Mouse (Mus musculus): ENCODE results near the gene Dnase1l3. TPM values are rescaled to one million over a fixed set of nuclear protein-coding genes. Genes with fewer than 3 reads are reported as not detected.

Gene Dnase1l3
- 0.13 TPM in 1 of 2 replicates, not detected in the other for total RNA-seq (2017)

GRCm38 (mm10) chr14:7994271-7994767 is at the start of gene Dnase1l3:
Gene Dnase1l3, minus strand, starts transcription at chr14:7994573.
- ATAC-seq (replicated peaks in 1 of 2; ENCODE audit: insufficient read depth in 1 of 2, low FRiP score in 2 of 2, low TSS enrichment in 1 of 2, low read depth in 1 of 2, poor library complexity in 2 of 2, severe bottlenecking in 2 of 2): 0 out of 4 replicates have a peak, but pooled peaks have one; percentile 35 to 39

- ATAC-seq (replicated peaks in 1 of 2; ENCODE audit: insufficient read depth in 1 of 2, low FRiP score in 2 of 2, low TSS enrichment in 1 of 2, low read depth in 1 of 2, poor library complexity in 2 of 2, severe bottlenecking in 2 of 2): no peak
Measured at GRCm38 (mm10) chr14:8042577-8042976, 48.2 kb upstream of the Dnase1l3 start.

GRCm38 (mm10) chr14:8042120-8042519 is 47.7 kb upstream of the Dnase1l3 start:
- ATAC-seq (replicated peaks in 1 of 2; ENCODE audit: insufficient read depth in 1 of 2, low FRiP score in 2 of 2, low TSS enrichment in 1 of 2, low read depth in 1 of 2, poor library complexity in 2 of 2, severe bottlenecking in 2 of 2): no peak

GRCm38 (mm10) chr14:8040911-8041678 is 46.7 kb upstream of the Dnase1l3 start:
- ATAC-seq (replicated peaks in 1 of 2; ENCODE audit: insufficient read depth in 1 of 2, low FRiP score in 2 of 2, low TSS enrichment in 1 of 2, low read depth in 1 of 2, poor library complexity in 2 of 2, severe bottlenecking in 2 of 2): no peak

- no peak for ATAC-seq (replicated peaks in 1 of 2; ENCODE audit: insufficient read depth in 1 of 2, low FRiP score in 2 of 2, low TSS enrichment in 1 of 2, low read depth in 1 of 2, poor library complexity in 2 of 2, severe bottlenecking in 2 of 2)
Measured at GRCm38 (mm10) chr14:8040179-8040578, 45.8 kb upstream of the Dnase1l3 start.

- ATAC-seq (replicated peaks in 1 of 2; ENCODE audit: insufficient read depth in 1 of 2, low FRiP score in 2 of 2, low TSS enrichment in 1 of 2, low read depth in 1 of 2, poor library complexity in 2 of 2, severe bottlenecking in 2 of 2): no peak
Measured at GRCm38 (mm10) chr14:8038791-8039448, 44.5 kb upstream of the Dnase1l3 start.

GRCm38 (mm10) chr14:8038150-8038549 is 43.8 kb upstream of the Dnase1l3 start:
- ATAC-seq (replicated peaks in 1 of 2; ENCODE audit: insufficient read depth in 1 of 2, low FRiP score in 2 of 2, low TSS enrichment in 1 of 2, low read depth in 1 of 2, poor library complexity in 2 of 2, severe bottlenecking in 2 of 2): peak; percentile 69 to 71

GRCm38 (mm10) chr14:8036406-8036805 is 42.0 kb upstream of the Dnase1l3 start:
- no peak for ATAC-seq (replicated peaks in 1 of 2; ENCODE audit: insufficient read depth in 1 of 2, low FRiP score in 2 of 2, low TSS enrichment in 1 of 2, low read depth in 1 of 2, poor library complexity in 2 of 2, severe bottlenecking in 2 of 2)

- ATAC-seq (replicated peaks in 1 of 2; ENCODE audit: insufficient read depth in 1 of 2, low FRiP score in 2 of 2, low TSS enrichment in 1 of 2, low read depth in 1 of 2, poor library complexity in 2 of 2, severe bottlenecking in 2 of 2): no peak
Measured at GRCm38 (mm10) chr14:8035951-8036350, 41.6 kb upstream of the Dnase1l3 start.

- no peak for ATAC-seq (replicated peaks in 1 of 2; ENCODE audit: insufficient read depth in 1 of 2, low FRiP score in 2 of 2, low TSS enrichment in 1 of 2, low read depth in 1 of 2, poor library complexity in 2 of 2, severe bottlenecking in 2 of 2)
Measured at GRCm38 (mm10) chr14:8034561-8034960, 40.2 kb upstream of the Dnase1l3 start.

- no peak for ATAC-seq (replicated peaks in 1 of 2; ENCODE audit: insufficient read depth in 1 of 2, low FRiP score in 2 of 2, low TSS enrichment in 1 of 2, low read depth in 1 of 2, poor library complexity in 2 of 2, severe bottlenecking in 2 of 2)
Measured at GRCm38 (mm10) chr14:8032087-8032944, 37.9 kb upstream of the Dnase1l3 start.

GRCm38 (mm10) chr14:8030535-8030934 is 36.2 kb upstream of the Dnase1l3 start:
- ATAC-seq (replicated peaks in 1 of 2; ENCODE audit: insufficient read depth in 1 of 2, low FRiP score in 2 of 2, low TSS enrichment in 1 of 2, low read depth in 1 of 2, poor library complexity in 2 of 2, severe bottlenecking in 2 of 2): no peak

GRCm38 (mm10) chr14:8029752-8030151 is 35.4 kb upstream of the Dnase1l3 start:
- ATAC-seq (replicated peaks in 1 of 2; ENCODE audit: insufficient read depth in 1 of 2, low FRiP score in 2 of 2, low TSS enrichment in 1 of 2, low read depth in 1 of 2, poor library complexity in 2 of 2, severe bottlenecking in 2 of 2): no peak

- ATAC-seq (replicated peaks in 1 of 2; ENCODE audit: insufficient read depth in 1 of 2, low FRiP score in 2 of 2, low TSS enrichment in 1 of 2, low read depth in 1 of 2, poor library complexity in 2 of 2, severe bottlenecking in 2 of 2): no peak
Measured at GRCm38 (mm10) chr14:8028086-8028485, 33.7 kb upstream of the Dnase1l3 start.

- ATAC-seq (replicated peaks in 1 of 2; ENCODE audit: insufficient read depth in 1 of 2, low FRiP score in 2 of 2, low TSS enrichment in 1 of 2, low read depth in 1 of 2, poor library complexity in 2 of 2, severe bottlenecking in 2 of 2): no peak
Measured at GRCm38 (mm10) chr14:8026769-8027531, 32.6 kb upstream of the Dnase1l3 start.

GRCm38 (mm10) chr14:8024936-8025335 is 30.6 kb upstream of the Dnase1l3 start:
- no peak for ATAC-seq (replicated peaks in 1 of 2; ENCODE audit: insufficient read depth in 1 of 2, low FRiP score in 2 of 2, low TSS enrichment in 1 of 2, low read depth in 1 of 2, poor library complexity in 2 of 2, severe bottlenecking in 2 of 2)

- no peak for ATAC-seq (replicated peaks in 1 of 2; ENCODE audit: insufficient read depth in 1 of 2, low FRiP score in 2 of 2, low TSS enrichment in 1 of 2, low read depth in 1 of 2, poor library complexity in 2 of 2, severe bottlenecking in 2 of 2)
Measured at GRCm38 (mm10) chr14:8024469-8024868, 30.1 kb upstream of the Dnase1l3 start.
